Mouse (Mus musculus): ENCODE results near the gene Cachd1.

DNA sequence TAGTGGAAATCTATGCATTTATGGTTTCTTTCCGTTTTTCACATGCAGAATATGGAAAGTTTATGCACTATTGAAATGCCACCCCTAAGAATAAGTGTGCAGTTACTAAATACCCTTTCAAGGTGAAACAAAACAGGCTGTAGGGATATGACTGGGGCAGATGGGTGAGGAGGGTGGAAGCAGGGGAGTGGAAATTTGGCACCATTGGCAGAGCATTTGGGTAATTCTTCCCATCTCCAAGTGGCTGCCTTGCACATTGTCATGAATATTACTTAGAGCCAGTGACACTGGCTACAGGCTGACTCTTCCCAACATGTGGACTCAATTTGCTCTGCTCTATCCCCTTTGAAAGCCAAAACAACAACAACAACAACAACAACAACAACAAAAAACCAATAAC lies 77.0 kb downstream of the Cachd1 start:
- TF ChIP-seq CTCF (IDR thresholded peaks at IDR 0.05; ENCODE audit: low read depth, low read length) (no peak), POLR2A (IDR thresholded peaks at IDR 0.05; ENCODE audit: extremely low read depth, insufficient read depth, low read length) (no peak)
